Mouse (Mus musculus) cerebellum, adult 11-12 months (tissue): ENCODE measurements around the gene Sh3rf1.
"Not testable (repeated sequence)": the region's sequence is repeated elsewhere in the genome, so short reads cannot be mapped to it uniquely, and the experiment has no call there.

Experiments
- DNase-seq: peaks from one replicate; pipeline ENCODE4 v3.0.0; 2022

Sh3rf1 gene

DNA sequence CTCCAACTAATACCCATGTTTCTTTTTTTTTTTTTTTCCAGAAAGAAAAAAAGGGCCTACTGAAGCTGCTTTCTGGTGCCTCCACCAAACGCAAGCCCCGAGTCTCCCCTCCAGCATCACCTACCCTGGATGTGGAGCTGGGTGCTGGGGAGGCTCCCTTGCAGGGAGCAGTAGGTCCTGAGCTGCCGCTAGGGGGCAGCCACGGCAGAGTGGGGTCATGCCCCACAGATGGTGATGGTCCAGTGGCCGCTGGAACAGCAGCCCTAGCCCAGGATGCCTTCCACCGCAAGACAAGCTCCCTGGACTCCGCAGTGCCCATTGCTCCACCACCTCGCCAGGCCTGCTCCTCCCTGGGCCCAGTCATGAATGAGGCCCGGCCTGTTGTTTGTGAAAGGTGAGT is 160.9 kb downstream of the Sh3rf1 start:
- no peak for DNase-seq

DNA sequence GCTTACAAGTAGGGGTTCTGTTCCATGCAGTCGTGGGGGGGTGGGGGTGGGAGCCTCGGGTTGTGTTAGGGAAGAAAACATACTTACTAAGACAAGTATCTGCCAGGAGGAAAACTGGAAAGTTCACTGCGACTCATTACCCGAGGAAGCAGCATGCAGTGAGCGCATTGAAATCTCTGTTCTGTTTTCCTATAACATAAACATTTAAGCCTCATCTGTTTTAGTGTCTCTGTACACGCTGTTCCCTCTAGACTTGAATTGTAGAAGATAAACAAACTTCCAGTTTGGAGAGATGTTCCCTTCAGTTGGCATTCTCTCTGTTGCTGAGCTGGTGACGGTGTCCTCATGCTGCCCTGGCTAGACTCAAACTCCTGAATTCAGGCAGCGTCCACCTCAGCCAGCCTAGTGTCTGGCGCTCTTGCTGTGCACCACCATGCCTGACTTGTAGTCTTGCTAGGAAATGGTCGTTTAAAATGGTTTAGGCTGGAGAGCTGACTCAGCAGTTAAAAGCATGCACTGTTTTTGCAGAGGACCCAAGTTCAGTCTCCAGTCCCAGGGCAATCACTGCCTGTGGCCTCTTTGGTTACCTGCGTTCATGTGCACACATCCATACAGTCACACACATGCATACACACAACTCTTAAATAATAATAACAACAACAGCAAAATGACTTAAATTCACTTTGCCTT is 162.0 kb downstream of the Sh3rf1 start:
- no peak for DNase-seq

DNA sequence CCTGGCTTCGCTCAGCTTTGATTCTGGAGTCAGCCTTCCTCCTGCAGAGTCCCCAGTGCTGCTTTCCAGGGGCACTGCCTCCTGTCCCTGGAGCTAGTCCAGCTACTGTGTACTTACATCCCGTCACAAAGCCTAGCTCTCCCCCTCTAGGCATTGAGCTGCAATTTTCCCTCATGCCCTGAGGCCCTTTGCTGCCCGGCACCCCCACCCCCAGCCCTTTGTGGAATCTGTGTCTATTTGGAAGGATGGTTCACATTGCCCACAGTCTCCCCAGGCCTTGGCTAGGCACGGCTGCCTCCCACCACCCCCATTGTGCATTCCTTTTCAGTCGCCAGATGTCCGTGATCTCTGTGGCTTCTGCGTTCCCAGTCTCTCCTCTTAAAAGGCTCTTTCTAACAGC is 163.0 kb downstream of the Sh3rf1 start:
- peak; percentile 14 for DNase-seq

DNA sequence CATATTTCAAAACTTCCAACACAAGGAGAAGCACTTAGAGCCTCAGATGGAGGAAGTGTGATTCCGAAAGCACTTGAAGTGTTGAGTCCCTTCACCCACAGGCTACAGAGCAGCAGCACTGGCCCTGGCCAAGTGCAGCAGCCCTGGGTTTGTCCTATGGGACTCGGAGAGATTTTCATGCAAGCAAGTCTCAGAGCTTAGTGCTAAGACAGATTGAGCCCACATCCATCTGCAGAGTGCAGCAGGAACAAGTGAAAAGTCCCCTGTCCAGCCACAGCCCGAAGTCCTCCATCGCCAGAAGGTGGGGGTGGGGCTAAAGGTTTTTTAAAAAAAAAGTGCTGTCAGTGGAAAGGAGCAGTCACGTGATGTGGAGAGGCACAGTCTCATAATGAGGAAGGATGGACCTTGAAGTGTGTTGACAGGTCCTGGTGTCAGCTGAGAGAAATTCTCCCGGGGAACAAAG is 163.9 kb downstream of the Sh3rf1 start:
- DNase-seq = no peak

DNA sequence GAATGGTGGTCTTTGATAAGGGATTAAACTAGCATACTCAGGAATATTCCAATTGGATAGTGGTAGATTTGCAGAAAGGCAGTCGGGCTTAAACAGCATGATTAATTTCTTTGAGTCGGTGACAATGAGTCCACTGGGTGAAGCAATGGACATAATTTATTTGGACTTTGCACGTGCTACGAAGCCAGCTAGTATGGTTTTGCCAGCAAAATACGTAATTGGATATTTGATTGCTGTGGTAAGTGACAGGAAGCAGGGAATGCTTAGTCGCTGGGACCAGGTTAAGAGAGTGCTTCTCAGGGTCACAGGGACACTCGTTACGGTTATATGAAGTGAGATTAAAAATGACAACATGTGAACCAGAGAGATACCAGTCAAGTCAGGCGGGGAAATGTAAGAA is 164.7 kb downstream of the Sh3rf1 start:
- no peak for DNase-seq

DNA sequence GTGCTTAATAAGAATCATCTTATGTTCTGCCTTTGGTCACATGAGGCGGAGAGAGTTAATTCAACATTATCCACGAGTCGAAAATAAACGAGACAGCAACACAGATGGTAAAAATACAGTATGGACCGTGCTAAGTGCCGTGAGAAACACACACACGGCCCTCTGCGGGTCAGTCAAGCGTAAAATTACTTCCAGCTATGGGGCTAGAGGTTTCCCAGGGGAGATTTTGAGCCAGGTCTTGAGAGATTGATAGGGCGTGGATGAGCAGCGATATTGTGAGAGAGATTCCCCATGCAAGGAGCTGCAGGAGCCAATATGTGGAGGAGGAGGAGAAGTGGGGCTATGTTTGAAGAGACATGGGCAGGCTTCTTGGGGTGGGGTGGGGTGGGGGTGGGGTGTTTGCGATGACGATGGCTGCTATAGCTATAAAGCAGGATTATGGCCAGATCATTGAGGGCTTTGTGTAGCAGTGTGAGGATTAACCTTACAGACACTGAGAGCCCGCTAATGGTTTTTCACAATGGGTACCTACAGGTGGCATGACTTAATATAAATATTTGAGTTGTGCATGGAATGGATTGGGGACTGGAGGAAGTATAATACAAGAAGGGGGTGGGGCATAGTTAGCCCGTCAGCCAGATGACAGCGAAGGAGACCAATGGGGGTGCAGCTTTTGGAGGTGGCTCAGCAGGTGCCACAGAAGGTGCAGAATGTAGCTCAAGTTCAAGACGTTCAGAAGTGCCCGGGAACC is 166.8 kb downstream of the Sh3rf1 start:
- DNase-seq = no peak

DNA sequence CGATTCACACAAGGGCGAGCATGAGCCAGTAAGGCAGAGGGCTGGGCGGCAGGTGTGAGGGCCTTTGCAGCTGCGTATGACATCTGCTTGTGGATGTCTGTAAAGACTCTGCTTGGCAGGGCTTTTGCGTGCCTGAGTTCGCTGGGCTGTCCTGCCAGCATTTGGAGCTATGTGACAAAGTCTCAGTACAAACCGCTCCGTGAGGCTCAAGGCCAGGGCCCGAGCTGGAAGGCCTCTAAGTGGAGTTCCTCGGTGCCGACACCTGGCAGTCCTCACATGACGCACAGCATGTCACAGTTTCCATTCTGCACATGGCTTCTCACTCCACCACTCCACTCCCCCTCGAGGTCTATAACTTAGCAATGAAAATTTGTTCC is 167.4 kb downstream of the Sh3rf1 start:
- no peak for DNase-seq

DNA sequence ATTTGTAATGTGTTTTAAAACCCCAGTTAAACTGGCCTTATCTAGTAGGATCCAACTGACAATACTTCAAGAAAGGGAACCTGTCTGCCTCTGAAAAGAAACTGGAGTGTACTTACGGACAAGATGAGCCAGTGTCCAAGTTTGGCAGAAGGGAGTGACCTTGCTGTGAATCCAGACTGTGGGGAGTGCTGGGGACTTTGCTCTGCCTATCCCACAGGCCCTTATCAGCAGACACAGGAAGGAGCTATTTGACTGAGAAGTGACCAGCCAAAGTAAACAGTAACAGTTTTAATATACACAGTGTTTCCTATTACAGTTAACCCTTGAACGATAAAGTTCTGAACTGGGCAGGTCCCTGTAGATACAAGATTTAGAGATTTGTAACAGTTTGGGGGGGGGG is 173.5 kb downstream of the Sh3rf1 start:
- DNase-seq = no peak

DNA sequence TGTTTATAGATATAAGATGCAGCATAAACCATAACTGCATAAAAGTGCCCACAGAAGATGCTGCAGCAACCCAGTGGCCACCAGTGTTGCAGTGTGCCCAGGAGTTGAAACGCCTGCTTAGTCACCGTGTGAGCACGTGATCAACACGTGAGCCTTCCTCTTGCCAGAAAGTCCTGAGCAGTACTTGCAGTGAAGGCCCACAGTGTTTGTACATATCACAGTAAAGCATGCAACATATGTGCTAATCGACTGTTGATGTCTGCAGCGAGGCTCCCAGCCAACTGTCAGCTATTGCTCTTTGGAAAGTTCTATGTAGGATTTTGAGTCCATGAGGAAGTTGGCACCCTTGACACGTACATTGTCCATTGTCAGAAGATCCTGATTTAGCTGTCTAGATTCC is 174.1 kb downstream of the Sh3rf1 start:
- no peak for DNase-seq

DNA sequence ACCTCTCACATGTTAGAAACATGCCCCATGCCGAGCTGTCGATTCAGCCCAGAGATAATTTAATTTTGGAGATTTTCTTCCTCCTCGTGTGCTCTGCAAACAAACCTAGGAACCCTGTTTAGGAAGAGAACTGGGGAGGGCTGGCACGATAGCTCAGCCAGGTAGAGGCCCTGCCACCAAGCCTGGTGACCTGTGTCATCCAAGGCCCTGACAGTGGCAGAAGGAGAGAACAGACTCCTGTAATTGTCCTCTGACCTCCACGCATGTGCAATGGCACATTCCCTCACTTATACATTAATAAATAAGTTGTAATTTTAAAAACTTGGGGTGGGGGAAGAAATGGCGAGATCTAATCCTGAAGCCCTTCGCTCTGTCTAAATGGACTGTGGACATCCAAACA is 179.2 kb downstream of the Sh3rf1 start:
- DNase-seq = no peak

DNA sequence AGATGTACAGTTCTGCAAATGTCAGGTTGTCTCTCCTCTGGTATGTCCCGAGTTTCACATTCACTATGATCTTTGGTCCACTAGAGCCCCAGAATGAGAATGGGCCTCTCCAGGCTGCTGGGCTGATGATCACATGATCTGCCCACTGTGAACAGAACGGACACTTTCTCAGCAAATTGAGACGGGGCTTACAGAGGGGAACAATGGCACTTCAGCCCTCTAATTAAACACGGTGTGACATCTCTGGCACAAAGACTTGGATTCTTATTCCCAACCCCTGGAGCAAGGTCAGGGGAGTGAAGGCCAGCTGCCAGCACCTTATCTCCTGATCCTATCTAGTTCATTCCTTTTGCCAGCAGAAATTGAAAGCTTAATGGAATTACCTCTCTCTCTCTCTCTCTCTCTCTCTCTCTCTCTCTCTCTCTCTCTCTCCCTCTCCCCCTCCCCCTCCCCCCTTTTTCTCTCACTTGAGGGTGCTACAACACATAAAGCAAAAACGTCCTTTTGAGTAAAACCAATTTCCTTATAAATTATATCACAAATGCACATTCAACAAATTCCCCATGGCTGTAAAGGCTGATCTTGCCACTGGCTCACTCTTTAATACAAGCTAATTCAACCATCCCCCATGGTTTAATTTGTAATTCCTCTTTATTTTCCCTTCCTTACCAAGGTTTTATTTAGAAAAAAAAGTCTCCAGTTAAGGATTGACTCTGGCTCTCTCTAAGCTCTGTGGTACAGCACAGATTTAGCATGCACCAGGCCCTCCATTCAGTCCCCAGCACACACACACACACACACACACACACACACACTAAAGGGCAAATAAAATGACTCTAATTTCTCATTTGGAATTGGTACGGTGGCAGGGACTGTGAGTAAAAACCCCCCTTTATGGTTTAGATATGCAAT is 179.8 kb downstream of the Sh3rf1 start:
- DNase-seq = peak; percentile 11

DNA sequence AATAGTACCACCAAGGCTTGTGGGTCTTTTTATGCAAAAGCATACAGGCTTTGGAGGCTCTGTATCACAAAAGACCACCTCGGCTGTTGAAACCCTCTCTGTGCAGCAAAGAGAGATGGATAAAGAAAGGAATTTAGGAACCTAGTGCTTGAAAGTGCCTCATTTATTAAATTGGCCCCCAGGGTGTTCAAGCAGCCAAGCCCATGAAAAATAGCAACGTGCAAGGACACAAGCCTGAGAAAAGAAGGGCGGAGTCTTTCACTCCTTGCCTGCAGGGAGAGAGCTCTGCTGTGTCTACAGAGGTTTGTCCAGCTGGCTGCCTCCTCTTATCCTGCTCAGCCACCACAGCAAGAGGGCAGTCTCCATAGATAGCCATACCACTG is 180.5 kb downstream of the Sh3rf1 start:
- no peak for DNase-seq

DNA sequence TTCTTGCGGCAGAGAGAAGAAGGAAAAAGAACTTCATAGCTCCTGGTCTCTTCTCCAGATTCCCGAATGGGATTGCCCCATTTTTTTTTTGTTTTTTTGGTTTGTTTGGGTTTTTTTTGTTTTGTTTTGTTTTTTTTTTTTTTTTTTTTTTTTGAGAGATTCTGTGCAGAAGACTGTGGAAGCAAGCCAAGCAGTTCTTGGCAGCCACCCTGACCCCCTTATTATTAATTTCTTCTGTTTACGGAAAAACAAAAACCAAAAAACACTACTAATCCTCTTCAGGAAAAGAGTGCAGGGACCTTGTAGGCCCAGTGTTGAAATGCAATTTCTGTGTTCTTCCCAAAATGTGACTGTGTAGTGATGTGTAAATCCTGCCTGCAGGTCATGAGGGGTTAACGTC is 185.4 kb downstream of the Sh3rf1 start:
- no peak for DNase-seq

DNA sequence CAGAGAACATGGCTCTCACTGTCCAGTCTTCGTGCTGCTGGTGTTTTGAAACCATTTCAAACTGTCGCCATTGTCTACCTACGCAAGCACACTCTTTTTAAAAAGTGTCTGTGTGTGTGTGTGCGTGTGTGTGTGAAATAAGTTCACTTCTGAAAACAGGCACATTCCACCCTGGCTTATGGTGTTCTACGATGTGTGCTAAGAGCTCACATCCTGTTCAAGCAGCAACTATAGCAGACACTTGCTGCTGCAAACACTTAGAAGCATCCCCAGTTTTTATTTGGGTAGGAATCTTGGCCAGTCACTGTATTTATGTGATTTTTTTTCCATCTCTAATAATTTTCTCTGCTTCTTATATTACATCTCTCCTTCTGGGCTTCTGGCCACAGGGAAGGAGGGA is 186.0 kb downstream of the Sh3rf1 start:
- not testable (repeated sequence) for DNase-seq

DNA sequence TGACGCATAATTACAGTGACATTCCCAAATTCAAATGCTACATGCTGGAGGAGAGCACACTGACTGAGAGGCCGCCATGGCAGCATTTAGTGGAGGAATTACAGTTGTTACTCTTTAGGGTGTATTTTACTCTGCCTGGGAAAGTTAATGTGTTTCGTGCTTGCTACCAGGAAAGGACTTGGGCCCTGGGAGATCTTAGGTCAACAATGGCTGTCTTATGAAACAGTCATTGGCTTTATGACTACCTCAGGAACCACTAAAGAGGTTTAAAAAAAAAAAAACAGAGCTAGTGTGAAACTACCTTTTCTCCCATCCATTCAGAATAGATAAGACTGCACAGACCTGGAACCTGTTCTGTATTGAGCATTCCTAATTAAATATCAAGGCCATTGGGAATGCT is 195.8 kb downstream of the Sh3rf1 start:
- no peak for DNase-seq

DNA sequence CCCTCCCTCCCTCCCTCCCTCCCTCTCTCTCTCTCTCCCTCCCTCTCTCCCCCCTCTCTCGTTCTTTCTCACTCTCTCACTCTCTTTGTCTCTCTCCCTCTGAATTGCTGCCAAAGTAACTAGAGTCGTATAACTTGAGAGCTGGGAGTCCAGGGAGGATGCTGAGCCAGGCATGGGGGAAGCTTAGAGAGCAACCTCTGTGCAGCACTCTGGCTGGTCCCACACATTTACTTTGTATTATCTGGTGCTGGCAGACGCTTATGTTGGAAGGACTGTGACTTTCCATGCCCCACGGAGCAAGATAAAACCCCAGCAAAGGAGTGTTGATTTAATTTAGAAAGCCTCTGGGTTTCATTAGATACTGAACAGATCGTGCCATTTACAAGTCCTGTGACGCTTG is 196.5 kb downstream of the Sh3rf1 start:
- no peak for DNase-seq

DNA sequence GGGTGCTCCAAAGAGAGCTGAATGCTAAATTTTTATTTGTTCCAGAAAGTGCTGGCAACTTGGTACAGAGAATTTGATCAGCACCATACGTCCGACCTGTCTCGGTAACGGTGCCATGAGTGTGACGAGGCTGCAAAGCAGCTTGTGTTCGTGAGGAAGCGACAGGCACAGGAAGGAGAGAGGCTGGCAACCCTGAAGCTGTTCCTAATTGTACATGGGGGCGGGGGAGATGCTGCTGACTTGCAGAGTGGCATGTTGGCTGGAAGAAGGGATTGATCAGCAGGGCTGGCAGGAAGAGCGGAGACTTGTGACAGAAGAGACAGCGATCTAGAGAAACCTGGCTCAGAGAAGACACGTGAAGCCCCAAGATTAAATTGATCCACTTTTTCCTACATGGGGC is 197.9 kb downstream of the Sh3rf1 start:
- no peak for DNase-seq

DNA sequence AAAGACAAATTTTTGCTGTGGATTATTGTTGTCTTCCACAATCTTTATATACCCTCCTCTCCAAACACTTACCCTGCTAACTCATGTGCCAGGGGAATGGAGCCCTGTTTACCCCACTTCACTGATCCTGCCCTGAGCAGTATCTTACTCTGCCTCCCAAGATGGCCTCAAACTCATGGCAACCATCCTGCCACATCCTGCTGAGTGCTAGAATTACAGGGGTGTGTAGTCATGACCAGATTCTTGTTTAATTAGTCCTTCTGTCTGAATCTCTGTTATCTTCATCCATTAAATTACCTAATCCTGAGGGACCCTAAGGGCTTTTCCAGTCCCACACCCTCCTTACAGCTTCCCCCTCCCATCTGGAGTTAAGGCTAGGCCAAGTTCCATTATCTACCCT is 201.5 kb downstream of the Sh3rf1 start:
- no peak for DNase-seq

DNA sequence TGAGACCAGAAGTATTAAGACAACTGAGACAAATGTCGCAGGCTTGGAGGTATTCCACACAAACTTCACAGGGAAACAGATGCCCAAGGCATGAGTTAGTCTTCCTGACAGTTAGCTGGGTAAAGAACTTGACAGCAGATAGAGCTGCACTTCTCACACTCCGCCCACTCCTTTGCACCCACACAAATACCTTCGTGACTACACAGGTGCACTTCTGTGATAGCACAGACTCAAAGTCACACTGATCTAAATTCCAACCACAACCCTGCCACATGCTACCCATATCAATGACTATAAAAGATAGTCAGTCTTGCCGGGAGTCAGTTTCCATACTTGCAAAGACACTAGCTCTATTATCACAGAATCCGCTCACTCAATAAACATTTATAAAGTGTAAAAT is 202.4 kb downstream of the Sh3rf1 start:
- DNase-seq = no peak

DNA sequence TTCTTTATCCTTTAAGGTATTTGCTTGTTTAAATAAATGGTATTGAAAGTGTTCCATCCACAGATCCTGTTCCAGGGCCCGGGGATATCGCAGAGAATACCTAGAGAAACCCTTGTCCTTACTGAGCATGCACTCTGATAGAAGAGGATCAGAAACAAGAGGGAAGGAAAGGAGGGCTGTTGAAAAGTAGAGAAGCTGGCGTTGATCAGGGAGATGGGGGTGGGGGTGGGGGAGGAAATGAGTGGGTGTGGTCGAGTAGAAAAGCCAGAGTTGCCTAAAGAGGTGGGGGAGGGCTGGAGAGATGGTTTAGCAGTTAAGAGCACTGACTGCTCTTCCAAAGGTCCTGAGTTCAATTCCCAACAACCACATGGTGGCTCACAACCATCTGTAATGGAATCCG is 203.0 kb downstream of the Sh3rf1 start:
- DNase-seq = no peak

DNA sequence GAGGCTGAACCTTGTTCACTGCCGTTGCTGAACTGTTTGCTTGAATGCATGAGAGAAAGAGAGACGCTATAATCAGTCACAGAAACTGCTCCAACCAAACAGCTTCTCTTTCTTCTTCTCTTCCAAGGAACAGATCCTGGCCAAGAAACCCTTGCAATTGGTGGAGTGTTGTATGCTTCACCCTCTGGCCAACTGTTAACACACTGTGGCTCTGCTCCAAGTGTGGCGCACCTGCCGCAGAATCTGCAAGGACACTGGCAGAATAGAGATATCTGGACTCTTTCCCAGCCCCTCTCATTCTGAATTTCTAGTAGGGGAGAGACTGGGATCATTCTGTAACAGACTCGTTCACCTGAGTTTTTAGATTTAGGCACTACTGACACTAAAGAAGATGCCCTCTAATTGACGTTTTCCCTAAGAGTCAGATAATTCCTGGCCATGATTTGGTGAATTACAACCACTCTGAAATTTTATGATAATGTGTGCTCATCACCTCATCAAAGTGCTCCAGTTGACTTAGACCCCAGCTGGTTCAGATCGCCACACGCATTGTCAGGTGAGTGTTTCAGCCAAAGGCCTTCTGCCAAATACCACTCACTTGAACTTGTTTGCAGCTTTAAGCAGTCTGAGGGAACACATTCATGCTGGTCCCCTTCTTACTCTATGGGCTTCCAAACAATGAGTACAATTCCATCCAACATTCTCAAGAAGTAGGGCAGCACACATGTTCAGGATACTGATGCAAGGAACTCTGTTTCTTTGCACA is 204.4 kb downstream of the Sh3rf1 start:
- DNase-seq = no peak

DNA sequence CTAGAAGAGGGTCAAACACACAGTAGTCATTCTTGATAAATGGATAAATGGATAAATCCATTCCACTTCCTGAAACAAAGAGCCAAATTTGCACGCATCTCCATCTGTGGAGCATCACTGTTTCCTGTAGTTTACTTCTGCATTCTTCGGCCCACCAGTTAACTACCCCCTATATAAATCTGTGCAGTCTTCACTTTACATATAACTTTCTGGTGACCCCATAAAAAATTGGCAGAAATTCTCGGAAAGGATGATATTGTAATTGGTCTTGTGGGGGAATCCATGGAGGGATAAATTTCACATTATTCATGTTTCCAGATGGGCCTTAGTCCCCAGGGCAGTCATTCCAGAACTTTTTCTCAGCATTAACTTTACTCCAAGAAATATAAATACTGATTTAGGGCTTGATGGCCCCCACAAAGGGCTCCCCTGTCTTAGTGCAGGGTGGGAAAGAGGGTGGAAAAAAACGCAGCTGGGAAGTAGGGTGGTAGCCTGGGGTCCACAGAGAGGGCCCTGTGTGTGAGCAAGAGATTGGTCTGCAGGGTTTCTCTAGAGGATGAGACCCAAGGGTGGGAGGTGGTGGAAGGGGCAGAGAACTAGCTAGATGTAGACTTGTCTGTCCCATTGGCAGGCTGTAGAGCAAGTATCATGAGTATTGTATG is 205.3 kb downstream of the Sh3rf1 start:
- no peak for DNase-seq
